Mouse (Mus musculus): ENCODE data around the gene Ctso.

Gene Ctso

GRCm38 (mm10) chr3:81957484-81957883 is 25.1 kb downstream of the Ctso start:
- no peak for DNase-seq (ENCODE audit: low read depth)

GRCm38 (mm10) chr3:81961336-81961735 is 28.9 kb downstream of the Ctso start:
- DNase-seq (ENCODE audit: low read depth), result no peak

- DNase-seq (ENCODE audit: low read depth), result no peak
Measured at GRCm38 (mm10) chr3:81963768-81964167, 31.4 kb downstream of the Ctso start.

GRCm38 (mm10) chr3:81964596-81964995 is 32.2 kb downstream of the Ctso start:
- DNase-seq (ENCODE audit: low read depth), result no peak

GRCm38 (mm10) chr3:81975607-81976006 is 43.2 kb downstream of the Ctso start:
- DNase-seq (ENCODE audit: low read depth), result no peak

GRCm38 (mm10) chr3:81976102-81976501 is 43.7 kb downstream of the Ctso start, which contains the start of gene Tdo2:
Tdo2 (minus strand) TSS chr3:81976202.
- DNase-seq (ENCODE audit: low read depth), result no peak

- no peak for DNase-seq (ENCODE audit: low read depth)
Measured at GRCm38 (mm10) chr3:81981576-81981975, 49.2 kb downstream of the Ctso start.

- DNase-seq (ENCODE audit: low read depth), result no peak
Measured at GRCm38 (mm10) chr3:81981990-81982389, 49.6 kb downstream of the Ctso start, which contains the start of gene Asic5. Asic5 (plus strand) TSS chr3:81982290.

- DNase-seq (ENCODE audit: low read depth), result peak; percentile 39
Measured at GRCm38 (mm10) chr3:81983120-81983895, 50.9 kb downstream of the Ctso start.

GRCm38 (mm10) chr3:81985100-81985499 is 52.7 kb downstream of the Ctso start:
- no peak for DNase-seq (ENCODE audit: low read depth)

GRCm38 (mm10) chr3:81986103-81986502 is 53.7 kb downstream of the Ctso start:
- DNase-seq (ENCODE audit: low read depth), result no peak

GRCm38 (mm10) chr3:81987628-81988027 is 55.2 kb downstream of the Ctso start:
- no peak for DNase-seq (ENCODE audit: low read depth)

- DNase-seq (ENCODE audit: low read depth), result no peak
Measured at GRCm38 (mm10) chr3:81989692-81990141, 57.3 kb downstream of the Ctso start.

- no peak for DNase-seq (ENCODE audit: low read depth)
Measured at GRCm38 (mm10) chr3:81990531-81990930, 58.1 kb downstream of the Ctso start.

GRCm38 (mm10) chr3:81995371-81995770 is 63.0 kb downstream of the Ctso start:
- no peak for DNase-seq (ENCODE audit: low read depth)

GRCm38 (mm10) chr3:81995988-81996387 is 63.6 kb downstream of the Ctso start:
- peak; percentile 76 for DNase-seq (ENCODE audit: low read depth)
